Mouse (Mus musculus) small intestine, adult 2 months (tissue): ENCODE measurements around the gene Izumo1r.

Experiments
- CTCF ChIP-seq: fragments of 200-500 bp; IDR thresholded peaks from 2 replicates; pipeline ENCODE4 v1.5.1; 2012; ENCODE audit warnings: low read depth, mild to moderate bottlenecking, control low read depth, inconsistent platforms, low read length, moderate library complexity, mixed read lengths; ENCODE audit not compliant: insufficient replicate concordance, insufficient read length; ENCODE audit errors: extremely low read depth
- POLR2A ChIP-seq: fragments of 200-500 bp; IDR thresholded peaks from 2 replicates; pipeline ENCODE4 v1.6.1; 2012; ENCODE audit warnings: low read depth, mild to moderate bottlenecking, control low read depth, inconsistent platforms, low read length, moderate library complexity

- TF ChIP-seq POLR2A (no peak), CTCF (no peak)
Observed at GRCm38 (mm10) chr9:14931211-14931610, 27.5 kb upstream of the Izumo1r start.
